Mouse (Mus musculus) hindlimb bud, embryonic 11.5 days (tissue): ENCODE results near the gene Nepro.

Experiments
- DNase-seq: peaks from one replicate; pipeline ENCODE4 v3.0.0-alpha.2; 2012; ENCODE audit warnings: low read depth, low spot score; ENCODE audit errors: extremely low spot score

The Nepro gene

DNA sequence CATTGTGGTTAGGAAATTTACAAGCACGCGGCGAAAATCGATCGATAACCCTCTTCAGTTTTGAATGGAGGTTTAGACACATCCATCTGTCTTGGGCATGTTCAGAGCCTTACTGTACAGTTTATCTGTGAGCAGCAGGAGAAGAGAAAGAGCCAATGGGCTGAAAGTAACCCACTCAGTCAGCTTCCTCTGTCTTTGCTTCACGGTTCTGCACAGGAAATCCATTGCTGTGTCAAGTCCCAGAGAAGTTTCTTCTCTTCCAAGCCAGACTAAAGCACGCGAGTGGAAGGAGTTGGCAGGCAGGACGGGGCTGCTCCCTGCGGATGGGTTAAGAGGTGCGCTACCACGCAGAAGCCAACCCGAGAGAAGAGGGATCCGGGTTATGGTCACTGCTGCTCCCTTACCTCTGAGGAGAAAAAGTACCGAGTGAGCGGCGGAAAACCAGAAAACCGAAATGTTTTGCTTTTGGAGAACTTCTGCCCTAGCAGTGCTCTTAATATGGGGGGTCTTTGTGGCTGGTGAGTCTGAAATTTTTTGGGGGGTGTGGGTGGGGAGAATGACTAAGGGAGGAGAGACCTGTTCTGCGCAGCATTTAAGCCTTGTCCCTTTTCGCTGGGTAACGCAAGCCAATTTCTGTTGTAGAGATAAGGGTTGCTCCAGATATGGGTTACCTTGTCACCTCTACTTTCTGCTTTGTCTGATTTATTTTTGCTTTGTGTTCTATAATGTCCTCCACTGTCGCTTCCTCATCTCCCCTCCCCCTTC, 41.6 kb downstream of the Nepro start, which contains the start of gene Cd200r1:
TSS of gene Cd200r1 (plus strand) at position 182 of the 765 bp plus-strand sequence.
- DNase-seq, result no peak

DNA sequence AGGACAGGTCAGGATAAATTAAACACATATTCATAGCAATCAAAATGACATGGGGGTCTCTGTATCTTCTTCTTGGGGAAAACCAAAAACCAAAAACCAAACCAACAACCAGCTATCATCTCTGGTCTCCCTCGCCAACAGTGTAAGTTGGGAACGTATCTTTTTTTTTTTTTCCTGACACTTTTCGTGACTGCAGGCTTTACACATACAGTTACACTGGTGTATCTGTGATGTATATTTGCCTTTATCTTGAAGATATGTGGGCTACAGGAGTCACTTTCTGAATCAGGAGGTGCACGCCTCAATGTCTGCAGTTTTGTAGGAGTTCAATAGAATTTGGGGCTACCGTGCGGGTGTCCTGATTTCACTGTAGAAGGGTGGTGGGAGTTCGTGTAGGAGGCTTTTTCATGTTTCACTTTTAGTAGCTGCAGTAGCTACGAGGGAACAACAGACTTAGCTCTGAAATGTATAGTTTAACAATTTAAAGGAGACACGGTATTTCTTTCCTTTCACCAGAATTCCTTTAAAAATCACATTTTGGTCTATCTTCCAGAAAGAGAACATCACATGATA, 42.3 kb downstream of the Nepro start:
- no peak for DNase-seq

DNA sequence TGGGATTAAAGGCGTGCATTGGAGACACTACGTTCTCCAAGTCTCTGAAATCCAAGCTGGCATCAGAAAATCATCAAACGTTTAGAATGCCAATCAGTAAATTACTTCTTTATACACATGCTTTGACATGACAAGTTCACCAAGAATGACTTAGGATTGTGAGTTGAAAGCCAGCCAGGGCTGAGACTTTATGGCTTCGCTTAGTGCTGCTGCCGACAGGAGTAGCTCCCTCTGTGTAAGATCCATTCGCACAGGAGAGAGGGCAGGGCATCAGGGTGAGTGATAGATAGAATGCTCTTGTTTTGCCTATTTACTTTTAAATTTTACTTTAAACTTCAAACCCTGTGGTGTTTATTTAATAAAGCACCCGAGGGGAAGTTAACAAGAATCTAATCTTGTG, 43.4 kb downstream of the Nepro start:
- no peak for DNase-seq

DNA sequence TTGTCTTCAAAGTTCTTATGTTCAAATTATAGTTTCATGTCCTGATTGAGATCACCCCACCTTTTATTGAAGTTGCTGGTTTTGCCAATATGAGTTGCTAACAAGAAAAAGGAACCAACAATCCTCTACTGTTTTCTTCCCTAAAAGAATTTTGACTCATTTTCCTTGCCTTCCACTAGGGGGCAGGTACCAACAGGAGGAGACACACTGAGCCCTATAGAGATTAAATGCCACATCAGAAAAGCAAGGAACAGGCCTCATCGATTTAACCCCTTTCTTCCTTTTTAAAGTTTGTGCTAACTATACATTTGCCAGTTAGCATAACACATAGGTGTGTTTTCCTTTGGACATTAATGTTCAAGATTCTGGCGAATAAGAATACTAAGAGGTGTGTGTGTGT, 43.9 kb downstream of the Nepro start:
- DNase-seq, result no peak

DNA sequence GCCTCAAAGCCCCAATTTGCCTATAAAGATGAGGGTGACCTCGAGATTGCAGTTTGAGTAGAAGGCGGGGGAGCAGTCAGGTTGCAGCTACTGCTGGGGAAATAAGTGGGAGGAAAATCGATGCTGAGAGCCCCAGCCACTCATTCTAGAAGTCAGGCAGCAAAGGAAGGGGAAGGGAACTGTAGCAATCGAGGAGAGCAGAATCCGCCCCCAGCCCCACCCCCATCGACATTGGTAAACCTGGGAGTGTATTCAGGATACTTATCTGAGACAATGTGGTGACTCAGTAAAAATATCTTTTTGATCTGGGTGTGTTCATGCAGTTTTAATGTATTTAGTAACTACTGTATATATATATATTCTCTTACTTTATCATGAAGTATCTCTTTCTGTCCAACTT, 48.5 kb downstream of the Nepro start:
- DNase-seq, result no peak

DNA sequence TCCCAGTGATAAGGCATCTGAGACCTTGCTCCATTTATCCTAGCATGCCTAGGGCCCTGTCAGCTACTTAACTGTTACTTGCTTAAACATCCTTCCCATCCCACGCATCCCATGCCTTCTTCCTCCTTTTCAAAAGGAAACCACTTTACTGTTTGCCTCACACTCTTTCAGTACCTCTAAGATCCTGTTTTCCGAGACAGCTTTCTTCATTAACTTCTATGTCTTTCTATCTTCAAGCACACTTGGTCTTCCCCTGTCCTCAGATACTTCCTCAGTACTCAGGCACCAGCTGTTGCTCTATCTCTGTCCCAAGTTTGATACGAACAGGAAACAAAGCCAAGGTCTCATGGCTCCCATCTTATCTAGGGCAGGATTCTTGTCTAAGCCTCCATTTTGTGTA, 49.6 kb downstream of the Nepro start:
- DNase-seq, result no peak

DNA sequence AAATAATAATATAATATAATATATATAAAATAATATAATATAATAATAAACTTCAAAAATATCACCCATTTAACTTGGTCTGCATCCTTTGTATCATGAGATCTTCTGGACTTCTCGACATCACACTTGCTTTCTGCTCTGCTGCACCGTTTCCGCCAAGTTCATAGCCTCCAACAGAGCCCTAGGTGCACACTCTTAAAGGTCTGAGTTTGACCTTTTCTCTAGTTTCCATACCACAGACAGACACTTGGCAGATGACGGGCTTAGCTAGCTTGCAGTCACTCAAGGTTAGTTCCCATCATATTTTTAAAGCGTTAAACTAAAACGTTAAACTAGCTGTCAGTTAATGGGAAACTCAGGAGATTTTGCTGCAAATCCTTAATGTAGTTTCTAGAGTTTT, 50.1 kb downstream of the Nepro start:
- DNase-seq, result no peak

GRCm38 (mm10) chr16:44778538-44779147, 54.5 kb downstream of the Nepro start:
- no peak for DNase-seq

DNA sequence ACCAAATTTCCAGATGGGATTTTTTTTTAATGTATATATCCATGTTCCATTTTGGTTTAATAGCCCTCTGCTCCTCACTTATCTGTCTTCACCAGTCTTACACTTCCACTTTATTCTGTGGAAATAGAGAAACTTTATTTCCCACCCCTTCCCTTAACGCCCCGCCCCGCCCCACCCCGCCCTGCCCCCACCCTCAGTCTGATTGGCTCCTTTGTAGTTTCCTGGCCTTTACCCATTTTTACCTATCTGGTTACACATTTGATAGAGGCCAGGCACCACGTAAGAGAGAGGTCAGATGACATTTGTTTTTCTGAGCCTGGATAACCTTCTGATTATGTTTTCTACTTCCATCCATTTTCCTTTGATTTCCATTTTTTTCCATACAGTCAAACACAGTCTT, 55.4 kb downstream of the Nepro start:
- DNase-seq, result no peak

DNA sequence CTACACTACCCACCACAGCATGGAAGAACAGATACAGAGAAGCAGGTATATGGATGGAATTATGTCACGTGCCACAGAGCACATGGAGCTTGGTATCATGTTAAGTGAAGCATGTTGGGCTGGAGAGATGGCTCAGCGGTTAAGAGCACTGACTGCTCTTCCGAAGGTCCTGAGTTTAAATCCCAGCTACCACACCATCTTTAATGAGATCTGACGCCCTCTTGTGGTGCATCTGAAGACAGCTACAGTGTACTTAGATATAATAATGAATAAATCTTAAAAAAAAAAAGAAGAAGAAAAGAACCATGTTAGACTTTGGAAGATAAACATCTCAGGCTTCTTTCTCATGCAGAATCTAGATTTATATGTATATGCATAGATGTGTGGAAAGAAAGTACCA, 56.6 kb downstream of the Nepro start:
- DNase-seq, result no peak
